Mouse (Mus musculus): ENCODE measurements around the gene Akip1.

Gene Akip1

GRCm38 (mm10) chr7:109707023-109707785, 3.7 kb downstream of the Akip1 start:
- CTCF ChIA-PET: no interaction called here

GRCm38 (mm10) chr7:109708961-109709382, 5.5 kb downstream of the Akip1 start:
- CTCF ChIA-PET: no interaction called here

GRCm38 (mm10) chr7:109710069-109710468, 6.6 kb downstream of the Akip1 start:
- CTCF ChIA-PET: no interaction called here

GRCm38 (mm10) chr7:109712198-109712597, 8.7 kb downstream of the Akip1 start:
- CTCF ChIA-PET: no interaction called here

GRCm38 (mm10) chr7:109713434-109713982, 10.0 kb downstream of the Akip1 start:
- CTCF ChIA-PET: no interaction called here

GRCm38 (mm10) chr7:109719286-109719685, 15.8 kb downstream of the Akip1 start:
- CTCF ChIA-PET: no interaction called here

- CTCF ChIA-PET: interaction anchor here (0.7 kb wide), 1 partner anchor 10 kb away, joined by 3 read pairs; no protein-coding TSS in a partner anchor
These were observed 19.1 kb downstream of the Akip1 start for GRCm38 (mm10) chr7:109722618-109723017.

GRCm38 (mm10) chr7:109723114-109723513, 19.6 kb downstream of the Akip1 start:
- CTCF ChIA-PET: interaction anchor here (0.7 kb wide), 1 partner anchor 9 kb away, joined by 3 read pairs; no protein-coding TSS in a partner anchor

- CTCF ChIA-PET: no interaction called here
These were observed 20.2 kb downstream of the Akip1 start, which contains the start of gene BC051019 for GRCm38 (mm10) chr7:109723697-109724096. Gene BC051019 (minus strand): TSS chr7:109723850.

- CTCF ChIA-PET: no interaction called here
These were observed 28.1 kb downstream of the Akip1 start, which contains the start of gene Ascl3 for GRCm38 (mm10) chr7:109731626-109732025. Gene Ascl3 (minus strand): TSS chr7:109731726.

- CTCF ChIA-PET: no interaction called here
These were observed 31.3 kb downstream of the Akip1 start for GRCm38 (mm10) chr7:109734806-109735205.

GRCm38 (mm10) chr7:109739822-109740370, 36.4 kb downstream of the Akip1 start:
- CTCF ChIA-PET: no interaction called here

GRCm38 (mm10) chr7:109741060-109741459, 37.6 kb downstream of the Akip1 start:
- CTCF ChIA-PET: no interaction called here

- CTCF ChIA-PET: no interaction called here
These were observed 38.2 kb downstream of the Akip1 start for GRCm38 (mm10) chr7:109741703-109742102.

GRCm38 (mm10) chr7:109747747-109748146, 44.3 kb downstream of the Akip1 start:
- CTCF ChIA-PET: interaction anchor here (1.0 kb wide), 1 partner anchor 230 kb away, joined by 3 read pairs; no protein-coding TSS in a partner anchor

GRCm38 (mm10) chr7:109751427-109752007, 48.0 kb downstream of the Akip1 start:
- CTCF ChIA-PET: no interaction called here

- CTCF ChIA-PET: no interaction called here
These were observed 48.8 kb downstream of the Akip1 start, which contains the start of gene Tmem9b for GRCm38 (mm10) chr7:109752008-109752925. Gene Tmem9b (minus strand): TSS chr7:109752875.

- CTCF ChIA-PET: no interaction called here
These were observed 50.5 kb downstream of the Akip1 start for GRCm38 (mm10) chr7:109754034-109754433.

- CTCF ChIA-PET: no interaction called here
These were observed 52.8 kb downstream of the Akip1 start for GRCm38 (mm10) chr7:109756291-109756690.

All from spleen, embryonic (tissue).